Mouse (Mus musculus) stomach, postnatal 0 days (tissue): ENCODE measurements around the gene Tmem94.

Source experiments
- CTCF ChIP-seq: IDR thresholded peaks from 2 replicates; pipeline ENCODE4 v1.5.1; 2016; ENCODE audit warnings: antibody characterized with exemption, low read depth, mild to moderate bottlenecking, moderate library complexity
- EP300 ChIP-seq: optimal IDR thresholded peaks from 2 replicates; pipeline ENCODE3; 2016; ENCODE audit warnings: antibody characterized with exemption

DNA sequence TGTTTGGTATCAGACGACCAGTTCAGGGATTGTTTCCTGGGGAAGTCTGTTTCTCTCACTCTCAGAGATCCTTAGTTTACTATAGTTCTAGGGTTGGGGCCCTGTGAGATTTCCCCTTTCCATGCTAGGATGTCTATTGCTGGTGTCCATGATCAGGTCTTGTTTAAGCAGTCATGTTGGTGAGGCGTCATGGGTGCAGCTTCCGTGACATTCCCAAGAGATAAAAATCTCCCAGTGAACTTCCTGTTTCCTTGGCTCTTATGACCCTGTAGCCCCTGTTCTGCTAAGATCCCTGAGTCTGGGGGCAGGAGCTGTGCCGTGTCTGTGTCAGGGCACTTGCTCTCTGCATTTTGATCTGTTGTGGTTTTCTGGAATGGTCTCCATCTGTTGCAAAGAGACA lies 9.4 kb downstream of the Tmem94 start:
- TF ChIP-seq CTCF (no peak), EP300 (no peak)
